Mouse (Mus musculus) erythroid progenitor cell, adult 5-6 weeks (primary cell): Measurements from ENCODE around the gene Dph6. TPM values are rescaled to one million over a fixed set of nuclear protein-coding genes. Genes with fewer than 3 reads are reported as not detected.

Source experiments
- ATAC-seq: replicated peaks from 2 replicates; pipeline ENCODE4 v1.8.0; 2016; ENCODE audit warnings: moderate number of reproducible peaks, mild to moderate bottlenecking, moderate TSS enrichment, inconsistent platforms; ENCODE audit not compliant: poor library complexity, low FRiP score, severe bottlenecking
- total RNA-seq, 2 experiments: library from RNA; stranded (forward) in 1 of 2; stranded (reverse) in 1 of 2; fragments of 150-400 nt in 1 of 2; fragments of 186-747, 209-891 nt in 1 of 2; gene quantifications; 2 replicates each; pipeline versions ENCODE4 v1.2.3 to v1.2.4; 2015 to 2017; ENCODE audit warnings: low replicate concordance in 2 of 2

Dph6 gene
- total RNA-seq, 2 experiments from 2014 or later = 0.53 to 26.0 TPM

GRCm38 (mm10) chr2:114543000-114543622, 111.7 kb downstream of the Dph6 start:
- no peak for ATAC-seq

GRCm38 (mm10) chr2:114542325-114542724, 112.4 kb downstream of the Dph6 start:
- no peak for ATAC-seq

- no peak for ATAC-seq
Measured at GRCm38 (mm10) chr2:114540416-114540815, 114.3 kb downstream of the Dph6 start.

- no peak for ATAC-seq
Measured at GRCm38 (mm10) chr2:114536032-114536431, 118.7 kb downstream of the Dph6 start.

- ATAC-seq = no peak
Measured at GRCm38 (mm10) chr2:114531010-114531756, 123.6 kb downstream of the Dph6 start.

- ATAC-seq = no peak
Measured at GRCm38 (mm10) chr2:114520414-114520813, 134.3 kb downstream of the Dph6 start.

GRCm38 (mm10) chr2:114519907-114520306, 134.9 kb downstream of the Dph6 start:
- no peak for ATAC-seq

- no peak for ATAC-seq
Measured at GRCm38 (mm10) chr2:114492398-114492797, 162.4 kb downstream of the Dph6 start.

- no peak for ATAC-seq
Measured at GRCm38 (mm10) chr2:114491907-114492306, 162.9 kb downstream of the Dph6 start.

GRCm38 (mm10) chr2:114486980-114487379, 167.8 kb downstream of the Dph6 start:
- no peak for ATAC-seq
